Mouse (Mus musculus) adrenal gland, adult (tissue): ENCODE data around the gene Klk4.

Experiments
- DNase-seq, 2 experiments: peaks; one replicate each; pipeline ENCODE4 v3.0.0; 2022 to 2023; ENCODE audit warnings: low spot score in 1 of 2; ENCODE audit not compliant: inconsistent age in 2 of 2

Klk4 gene

GRCm38 (mm10) chr7:43919559-43920451, 38.8 kb downstream of the Klk4 start:
- DNase-seq, result peak; percentile 55 to 80

DNA sequence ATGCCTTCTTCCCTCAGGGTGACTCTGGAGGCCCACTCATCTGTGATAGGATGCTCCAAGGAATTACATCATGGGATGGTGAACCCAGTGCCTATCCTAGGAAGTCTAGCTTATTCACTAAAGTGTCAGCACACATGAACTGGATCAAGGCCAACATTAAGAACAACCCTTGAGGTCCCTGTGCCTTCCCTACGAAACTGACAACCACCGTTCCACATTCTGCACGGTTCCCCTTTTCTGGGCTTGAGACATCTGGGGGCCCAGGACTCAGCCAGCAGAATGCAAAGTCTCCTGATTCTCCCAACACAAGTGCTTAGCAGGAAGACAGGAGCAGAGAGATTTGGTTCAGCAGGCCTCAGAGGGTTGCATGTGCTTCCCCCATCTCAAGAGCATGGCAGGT, 39.6 kb downstream of the Klk4 start:
- no peak for DNase-seq

- no peak for DNase-seq
Measured at GRCm38 (mm10) chr7:43921087-43921486, 40.1 kb downstream of the Klk4 start.

DNA sequence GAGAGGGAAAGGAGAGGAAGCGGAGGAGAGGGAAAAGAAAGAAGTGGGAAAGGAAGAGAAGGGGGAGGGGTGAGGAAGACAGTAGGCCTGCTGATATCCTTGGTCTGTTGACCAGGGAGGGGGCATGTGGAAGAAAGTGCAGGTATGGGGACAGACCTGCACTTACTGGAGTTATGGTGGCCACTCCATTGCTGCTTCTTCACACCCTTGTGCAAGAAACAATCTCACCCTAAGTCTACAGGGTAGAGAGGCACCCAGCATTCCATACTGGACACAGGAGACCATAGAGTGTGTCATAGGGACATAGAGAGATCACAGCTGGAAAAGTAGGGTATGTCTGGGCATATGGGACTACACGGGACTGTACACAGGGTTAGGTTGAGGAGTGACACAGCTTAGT, 41.0 kb downstream of the Klk4 start:
- DNase-seq, result no peak

- peak in 1 of 2 experiments; percentile 39 for DNase-seq
Measured at GRCm38 (mm10) chr7:43925985-43926384, 45.0 kb downstream of the Klk4 start.

- DNase-seq, result peak in 1 of 2 experiments; percentile 57
Measured at GRCm38 (mm10) chr7:43928521-43928920, 47.6 kb downstream of the Klk4 start.

- no peak for DNase-seq
Measured at GRCm38 (mm10) chr7:43932337-43932736, 51.4 kb downstream of the Klk4 start.

- DNase-seq, result no peak
Measured at GRCm38 (mm10) chr7:43933440-43933839, 52.5 kb downstream of the Klk4 start, which contains the start of gene Klk15. TSS of gene Klk15 (plus strand) at chr7:43933740.

GRCm38 (mm10) chr7:43934747-43935146, 53.8 kb downstream of the Klk4 start:
- no peak for DNase-seq
